Mouse (Mus musculus): ENCODE data around the gene Wnt5b.

DNA sequence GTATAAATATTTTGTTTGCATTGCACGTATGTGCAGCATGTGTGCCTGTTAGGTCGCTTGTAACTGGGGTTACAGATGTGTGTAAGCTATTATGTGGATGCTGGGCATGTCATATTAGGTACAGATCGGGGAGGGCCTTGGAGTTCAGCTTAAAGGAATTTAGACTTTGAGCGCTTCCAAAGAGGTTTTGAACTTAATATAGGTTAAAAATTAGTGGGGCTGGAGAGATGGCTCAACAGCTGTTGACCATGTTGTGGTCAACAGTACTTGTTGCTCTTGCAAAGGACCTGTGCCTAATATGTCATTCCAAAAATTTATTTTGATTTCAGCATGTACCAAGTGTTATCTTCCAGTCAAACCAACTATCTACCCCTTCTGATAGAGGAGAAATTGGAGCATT lies 139.3 kb downstream of the Wnt5b start:
- TF ChIP-seq CTCF (IDR thresholded peaks at IDR 0.05; ENCODE audit: low read depth, low read length) (no peak), TAL1 (conservative IDR thresholded peaks at IDR 0.05; ENCODE audit: low read depth, low read length) (no peak), POLR2AphosphoS5 (IDR thresholded peaks at IDR 0.05; ENCODE audit: insufficient replicate concordance, low read depth, low read length) (no peak)

Measured in G1E (cell line).